In the genomic region with DNA sequence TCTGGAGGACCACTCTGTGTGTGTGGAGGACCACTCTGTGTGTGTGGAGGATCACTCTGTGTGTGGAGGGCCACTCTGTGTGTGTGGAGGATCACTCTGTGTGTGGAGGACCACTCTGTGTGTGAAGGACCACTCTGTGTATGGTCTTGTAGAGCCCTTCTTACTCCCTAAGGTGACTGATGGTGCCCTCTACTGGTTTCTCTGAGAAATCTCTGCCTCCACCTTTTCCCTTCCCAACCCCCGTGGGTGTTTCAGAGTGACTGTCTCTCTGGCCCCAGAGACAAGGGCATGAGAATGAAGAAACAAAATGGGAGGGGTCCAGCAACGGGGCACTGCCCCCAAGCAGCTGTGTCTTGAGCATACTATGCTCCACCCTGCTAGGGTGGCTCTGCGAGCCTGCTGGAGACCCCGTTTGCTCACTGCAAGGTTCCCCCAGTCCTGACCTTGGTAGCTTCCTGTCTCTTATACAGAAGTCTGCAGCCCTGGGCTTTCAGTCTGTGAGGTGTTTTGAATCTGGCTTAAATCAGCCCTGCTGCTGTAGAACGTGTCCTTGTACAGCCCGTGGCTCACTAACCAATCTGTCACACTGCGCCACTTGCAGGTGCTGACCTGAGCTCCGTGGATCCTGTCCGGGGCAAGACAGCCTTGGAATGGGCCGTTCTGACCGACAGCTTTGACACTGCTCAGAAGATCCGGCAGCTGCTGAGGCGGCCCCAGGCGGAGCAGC, we compare ENCODE assay signal across 8 mouse cellular contexts. TPM values are rescaled to one million over a fixed set of nuclear protein-coding genes. Genes with fewer than 3 reads are reported as not detected.
DNase-seq lines count a peak whose midpoint lies in the region; ATAC-seq and TF ChIP-seq lines count a peak whose summit lies in the region.

No protein-coding gene starts in this region.

- no peak for ATAC-seq in liver, embryonic 14.5 days (ENCODE audit: insufficient read depth)
- no peak for ATAC-seq in liver, embryonic 11.5 days (replicated peaks; ENCODE audit: low FRiP score)

- no peak overlapping the region for H3K27ac ChIP-seq in liver, embryonic 14.5 days
- H3K27ac ChIP-seq in liver, embryonic 11.5 days (ENCODE audit: low read depth, low read length), result no peak overlapping the region

- no peak overlapping the region for H3K4me2 ChIP-seq in liver, embryonic 14.5 days (ENCODE audit: low read depth)
- no peak overlapping the region for H3K4me2 ChIP-seq in liver, embryonic 11.5 days

- H3K36me3 ChIP-seq in liver, embryonic 14.5 days (replicated peaks; ENCODE audit: control insufficient read depth, insufficient read depth, low read depth), result no peaks in the 10 kb centered on the region
- no peaks in the 10 kb centered on the region for H3K36me3 ChIP-seq in liver, embryonic 11.5 days (ENCODE audit: control insufficient read depth, insufficient read depth, low read length)

- peak; percentile 46 for TF ChIP-seq CTCF in liver, embryonic 14.5 days (IDR thresholded peaks at IDR 0.05; ENCODE audit: low read depth)

- DNase-seq in embryo, embryonic 10 days (ENCODE audit: low spot score), result peak; percentile 78
- no peak for DNase-seq in embryo, embryonic 9.5 days (ENCODE audit: extremely low spot score)
- no peak for DNase-seq in liver, embryonic 14.5 days (ENCODE audit: low read depth in 3 of 3, low spot score in 3 of 3)
- no peak for DNase-seq in liver, embryonic 11.5 days (ENCODE audit: low spot score)
- peak; percentile 81 for DNase-seq in embryo, embryonic 10.5 days (ENCODE audit: low spot score)
- peak; percentile 82 for DNase-seq in retina, embryonic 14.5 days (ENCODE audit: low spot score)
- no peak for DNase-seq in cerebellum, adult 9-10 months
- no peak for DNase-seq in natural killer cell, adult 2 months (ENCODE audit: low spot score in 2 of 2)

- 50% methylated on average over 14 of the region's 14 CpGs for WGBS in liver, embryonic 14.5 days (ENCODE audit: insufficient replicate concordance)
- WGBS in liver, embryonic 11.5 days, result 50% methylated on average over 14 of the region's 14 CpGs

- no peak overlapping the region for H3K4me3 ChIP-seq in liver, embryonic 14.5 days (ENCODE audit: insufficient read depth in 1 of 2, low read depth in 2 of 2, low read length in 2 of 2)
- H3K4me3 ChIP-seq in liver, embryonic 11.5 days (ENCODE audit: low read depth, low read length), result no peak overlapping the region

- no peak for TF ChIP-seq EP300 in liver, embryonic 14.5 days (IDR thresholded peaks at IDR 0.05; ENCODE audit: low read depth)

- H3K9ac ChIP-seq in liver, embryonic 14.5 days (replicated peaks), result no peak overlapping the region
- no peak overlapping the region for H3K9ac ChIP-seq in liver, embryonic 11.5 days (ENCODE audit: low read depth, low read length)

- no peaks in the 10 kb centered on the region for H3K4me1 ChIP-seq in liver, embryonic 14.5 days (replicated peaks; ENCODE audit: control insufficient read depth in 2 of 2, insufficient read depth in 2 of 2, low read length in 1 of 2)
- no peaks in the 10 kb centered on the region; the same call in 1 of the 2 replicates for H3K4me1 ChIP-seq in liver, embryonic 11.5 days (replicated peaks; ENCODE audit: control insufficient read depth, insufficient read depth, low read length)

- H3K27me3 ChIP-seq in liver, embryonic 14.5 days (ENCODE audit: control insufficient read depth, insufficient read depth, low read length), result no peaks in the 10 kb centered on the region
- H3K27me3 ChIP-seq in liver, embryonic 11.5 days (replicated peaks; ENCODE audit: control insufficient read depth, insufficient read depth, low read length), result peaks cover 2% of the 10 kb centered on the region; the same call in 1 of the 2 replicates

- no peaks in the 10 kb centered on the region for H3K9me3 ChIP-seq in liver, embryonic 14.5 days (ENCODE audit: control insufficient read depth, low read length)
- H3K9me3 ChIP-seq in liver, embryonic 11.5 days (ENCODE audit: control insufficient read depth, low read length), result no peaks in the 10 kb centered on the region

RNA-seq across cellular contexts. Expression of gene Ankrd33, which starts 3.0 kb away (rescaled TPM):
- polyA plus RNA-seq in liver, embryonic 14.5 days (2012; rRNA removed), result not detected in 2 replicates
- not detected in 2 replicates for polyA plus RNA-seq in liver, embryonic 14.5 days (2014; fragmentation: Nextera tagmentation; extraction: Ambion mirVana)
- polyA plus RNA-seq in liver, embryonic 11.5 days (2014; fragmentation: Nextera tagmentation; extraction: Ambion mirVana), result not detected in 2 replicates

RNA-seq across cellular contexts. Expression of gene Acvrl1, which starts 9.8 kb away (rescaled TPM):
- polyA plus RNA-seq in liver, embryonic 14.5 days (2012; rRNA removed), result 1.1 TPM in 2 replicates
- polyA plus RNA-seq in liver, embryonic 14.5 days (2014; fragmentation: Nextera tagmentation; extraction: Ambion mirVana), result 0.71 and 1.3 TPM in 2 replicates
- polyA plus RNA-seq in liver, embryonic 11.5 days (2014; fragmentation: Nextera tagmentation; extraction: Ambion mirVana), result 2.5 TPM in 2 replicates

RNA-seq across cellular contexts. Expression of gene Fignl2, which starts 40.2 kb away (rescaled TPM):
- polyA plus RNA-seq in liver, embryonic 14.5 days (2012; rRNA removed), result 1.0 and 1.2 TPM in 2 replicates
- 0.14 and 0.28 TPM in 2 replicates for polyA plus RNA-seq in liver, embryonic 14.5 days (2014; fragmentation: Nextera tagmentation; extraction: Ambion mirVana)
- polyA plus RNA-seq in liver, embryonic 11.5 days (2014; fragmentation: Nextera tagmentation; extraction: Ambion mirVana), result 0.27 and 0.40 TPM in 2 replicates

RNA-seq across cellular contexts. Expression of gene Acvr1b, which starts 55.3 kb away (rescaled TPM):
- 3.2 and 3.4 TPM in 2 replicates for polyA plus RNA-seq in liver, embryonic 14.5 days (2012; rRNA removed)
- 1.3 and 2.0 TPM in 2 replicates for polyA plus RNA-seq in liver, embryonic 14.5 days (2014; fragmentation: Nextera tagmentation; extraction: Ambion mirVana)
- 4.2 and 4.4 TPM in 2 replicates for polyA plus RNA-seq in liver, embryonic 11.5 days (2014; fragmentation: Nextera tagmentation; extraction: Ambion mirVana)

Comparison
In these comparisons a context has a peak if more than half of its experiments do, and no peak if none do; other contexts are left out.
1. DNase-seq: peak in embryo, embryonic 10 days (single experiment), embryo, embryonic 10.5 days (single experiment) and retina, embryonic 14.5 days (single experiment); none in embryo, embryonic 9.5 days (single experiment), liver, embryonic 14.5 days (0 of 3), liver, embryonic 11.5 days (single experiment), cerebellum, adult 9-10 months (single experiment) and natural killer cell, adult 2 months (0 of 2).